Mouse (Mus musculus): Measurements from ENCODE around the gene Ankrd26.
A peak's percentile ranks its signal among the peaks of the same experiment; 100 is the strongest.
"Not testable (repeated sequence)": the region's sequence is repeated elsewhere in the genome, so short reads cannot be mapped to it uniquely, and the experiment has no call there.

The Ankrd26 gene

GRCm38 (mm10) chr6:118561745-118562609 is at the start of gene Ankrd26:
Ankrd26 (minus strand) TSS chr6:118562226.
- DNase-seq (ENCODE audit: low read depth): peak; percentile 93

- DNase-seq (ENCODE audit: low read depth): no peak
Observed at GRCm38 (mm10) chr6:118608906-118609305, 46.9 kb upstream of the Ankrd26 start.

DNA sequence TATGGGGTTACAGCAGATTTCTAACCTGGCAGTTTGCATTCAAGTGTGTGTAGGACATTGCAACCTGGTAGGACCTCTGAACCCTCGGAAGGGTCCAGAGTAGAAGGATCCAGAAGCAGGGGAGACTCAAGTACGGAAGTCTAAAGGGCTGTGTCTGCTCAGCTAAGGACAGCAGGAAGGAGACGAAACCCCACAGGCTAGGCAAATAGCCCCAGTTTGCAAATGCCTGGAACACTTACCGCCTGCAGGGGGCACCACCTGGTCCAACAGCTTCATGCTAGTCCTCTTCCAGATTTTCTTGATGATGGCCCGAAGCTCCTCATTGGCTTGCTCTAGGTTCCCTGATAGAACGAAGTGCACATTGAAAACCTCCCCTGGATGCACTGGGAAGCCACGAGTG is 43.9 kb upstream of the Ankrd26 start:
- DNase-seq (ENCODE audit: low read depth): peak; percentile 35

GRCm38 (mm10) chr6:118603825-118604224 is 41.8 kb upstream of the Ankrd26 start:
- no peak for DNase-seq (ENCODE audit: low read depth)

- no peak for DNase-seq (ENCODE audit: low read depth)
Observed at GRCm38 (mm10) chr6:118595681-118596055, 33.6 kb upstream of the Ankrd26 start.

- no peak for DNase-seq (ENCODE audit: low read depth)
Observed at GRCm38 (mm10) chr6:118594833-118595680, 33.0 kb upstream of the Ankrd26 start.

GRCm38 (mm10) chr6:118594070-118594469 is 32.0 kb upstream of the Ankrd26 start:
- DNase-seq (ENCODE audit: low read depth): no peak

GRCm38 (mm10) chr6:118593377-118594061 is 31.5 kb upstream of the Ankrd26 start:
- no peak for DNase-seq (ENCODE audit: low read depth)

- DNase-seq (ENCODE audit: low read depth): no peak
Observed at GRCm38 (mm10) chr6:118592662-118593376, 30.8 kb upstream of the Ankrd26 start.

GRCm38 (mm10) chr6:118578741-118579140 is 16.7 kb upstream of the Ankrd26 start:
- not testable (repeated sequence) for DNase-seq (ENCODE audit: low read depth)

DNA sequence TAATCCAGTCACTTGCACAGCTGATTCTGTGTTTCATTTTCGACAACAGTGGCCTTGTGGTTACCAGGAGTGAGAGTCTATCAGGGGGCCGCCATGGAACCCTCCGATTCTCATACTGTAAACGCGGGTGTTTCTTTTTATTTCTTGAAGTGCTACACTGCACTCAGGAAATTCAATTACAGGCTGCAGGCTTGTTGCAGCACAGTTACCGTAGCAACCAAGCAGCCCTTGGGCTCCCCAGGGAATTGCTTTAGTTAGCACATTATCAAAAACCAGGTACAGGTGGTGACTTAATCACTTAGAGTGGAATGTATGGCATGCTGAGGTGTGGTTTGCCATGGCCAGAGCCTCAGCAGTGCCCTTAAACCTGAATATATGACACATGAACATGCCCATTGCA is 12.3 kb upstream of the Ankrd26 start:
- DNase-seq (ENCODE audit: low read depth): no peak

DNA sequence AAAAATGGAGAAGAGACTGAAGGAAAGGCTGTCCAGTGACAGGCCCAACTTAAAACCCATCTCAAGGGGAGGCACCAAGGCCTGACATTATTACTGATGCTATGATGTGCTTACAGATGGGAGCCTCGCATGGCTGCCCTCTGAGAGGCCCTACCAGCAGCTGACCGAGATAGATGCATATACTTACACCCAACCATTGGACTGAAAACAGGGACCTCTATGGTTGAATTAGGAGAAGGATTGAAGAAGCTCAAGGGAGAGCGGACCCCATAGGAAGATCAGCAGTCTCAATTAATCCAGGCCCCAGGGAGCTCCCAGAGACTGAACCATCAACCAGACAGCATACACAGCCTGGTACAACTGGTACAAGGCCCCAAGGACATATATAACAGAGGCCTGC is 5.8 kb upstream of the Ankrd26 start:
- DNase-seq (ENCODE audit: low read depth): no peak

DNA sequence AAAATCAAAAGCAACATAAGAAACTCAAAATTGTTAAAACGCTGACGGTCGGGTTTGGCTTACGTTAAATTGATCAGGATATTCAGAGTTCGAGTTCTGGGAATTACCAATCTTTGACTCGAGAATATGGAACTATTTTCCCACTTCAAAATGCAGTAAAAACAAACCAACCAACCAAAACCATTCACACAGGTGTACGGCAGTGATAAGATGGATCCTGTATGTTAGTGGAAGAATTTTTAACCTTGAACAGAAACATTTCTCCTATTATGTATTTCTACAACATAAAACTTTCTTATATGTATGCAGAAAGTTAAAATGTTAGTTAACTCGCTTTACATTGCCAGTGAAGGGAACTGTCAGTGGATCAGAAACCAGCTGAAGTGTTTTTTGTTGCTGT is 801 bp downstream of the Ankrd26 start:
- no peak for DNase-seq (ENCODE audit: low read depth)

- DNase-seq (ENCODE audit: low read depth): no peak
Observed at GRCm38 (mm10) chr6:118538627-118539026, 23.4 kb downstream of the Ankrd26 start.

- DNase-seq (ENCODE audit: low read depth): not testable (repeated sequence)
Observed at GRCm38 (mm10) chr6:118537201-118537600, 24.8 kb downstream of the Ankrd26 start.

DNA sequence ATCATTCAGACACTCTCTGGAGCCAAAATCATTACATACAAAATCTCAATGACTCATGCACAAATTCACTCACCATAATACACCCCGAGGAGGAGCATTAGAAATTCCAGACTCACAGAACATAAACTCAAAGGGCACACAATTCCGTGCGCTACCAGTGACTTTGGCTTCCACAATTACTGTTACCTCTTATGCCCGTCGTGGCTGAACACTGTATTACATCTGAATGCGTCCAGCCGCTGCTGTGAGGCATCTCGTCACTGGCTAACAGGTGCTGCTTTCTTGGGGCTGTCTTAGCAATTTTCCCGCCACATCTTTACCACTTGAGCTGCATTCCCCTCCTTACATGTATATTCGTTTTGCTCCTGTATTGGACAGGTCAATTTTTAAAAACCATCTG is 26.7 kb downstream of the Ankrd26 start:
- no peak for DNase-seq (ENCODE audit: low read depth)

DNA sequence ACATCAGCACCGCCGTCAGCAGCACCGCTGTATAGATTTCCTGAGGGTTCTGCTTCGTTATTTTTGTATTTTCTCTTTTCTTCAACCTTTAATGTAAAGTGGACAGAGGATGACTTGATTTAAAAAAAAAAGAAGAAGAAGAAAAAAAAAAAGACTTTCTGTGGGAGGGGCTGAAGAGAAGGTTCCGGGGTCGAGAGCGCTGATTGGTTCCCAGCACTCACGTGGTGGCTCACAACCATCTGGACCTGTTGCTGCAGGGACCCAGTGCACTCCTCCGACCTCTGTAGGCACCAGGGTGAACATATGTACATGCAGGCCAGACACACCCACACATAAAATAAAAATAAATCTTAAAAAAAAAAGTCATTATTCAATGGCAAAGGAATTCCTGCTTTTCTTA is 28.6 kb downstream of the Ankrd26 start:
- DNase-seq (ENCODE audit: low read depth): no peak

DNA sequence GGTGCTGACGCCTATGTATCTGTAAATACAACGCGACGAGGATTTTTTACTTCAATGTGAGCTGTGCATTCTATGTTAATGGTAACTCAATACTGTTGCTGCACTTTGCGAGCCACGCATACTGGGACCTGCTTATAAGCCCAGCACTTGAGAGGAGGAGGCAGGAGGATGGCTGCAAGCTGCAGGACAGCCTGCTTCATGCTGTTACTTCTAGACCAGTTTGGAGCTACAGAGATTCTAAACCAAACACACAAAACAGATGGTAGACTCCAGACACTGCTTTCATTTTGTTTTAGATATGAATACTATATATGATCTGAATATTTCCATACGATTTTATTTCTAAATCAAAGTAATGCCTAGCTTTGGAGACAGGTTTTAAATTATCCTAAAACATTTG is 41.4 kb downstream of the Ankrd26 start:
- no peak for DNase-seq (ENCODE audit: low read depth)

GRCm38 (mm10) chr6:118513335-118514012 is 48.6 kb downstream of the Ankrd26 start:
- no peak for DNase-seq (ENCODE audit: low read depth)

DNA sequence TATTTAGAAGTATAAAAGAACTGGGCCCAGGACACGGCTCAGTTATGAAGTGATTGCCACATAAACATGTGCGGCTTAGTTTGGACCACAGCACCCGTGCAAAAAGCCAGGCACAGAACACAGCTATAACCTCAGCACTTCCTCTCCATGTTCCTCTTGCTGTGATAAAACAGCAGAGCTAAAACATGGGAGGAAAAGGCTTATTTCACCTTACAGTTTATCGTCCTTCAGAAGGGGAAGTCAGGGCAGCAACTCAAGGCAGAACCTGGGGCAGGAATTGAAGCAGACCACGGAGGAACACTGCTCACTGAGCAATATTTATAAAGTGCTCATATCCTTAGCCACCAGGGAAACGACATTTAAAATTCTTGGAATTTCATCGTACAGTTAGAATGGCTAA is 63.0 kb downstream of the Ankrd26 start:
- DNase-seq (ENCODE audit: low read depth): peak; percentile 4

- DNase-seq (ENCODE audit: low read depth): no peak
Observed at GRCm38 (mm10) chr6:118482125-118482524, 79.9 kb downstream of the Ankrd26 start.
